Mouse (Mus musculus) heart, adult 2 months (tissue): ENCODE results near the gene Fbxl2.

ENCODE experiments used
- CTCF ChIP-seq: fragments of 200-600 bp; IDR thresholded peaks from 2 replicates; pipeline ENCODE4 v1.8.1; 2022; ENCODE audit warnings: antibody characterized with exemption, mild to moderate bottlenecking, moderate library complexity
- EP300 ChIP-seq: fragments of 200-500 bp; IDR thresholded peaks from 2 replicates; pipeline ENCODE4 v1.6.1; 2011; ENCODE audit warnings: low read depth, low read length, control low read depth; ENCODE audit not compliant: insufficient read depth
- POLR2A ChIP-seq: fragments of 200-500 bp; IDR thresholded peaks from 2 replicates; pipeline ENCODE4 v1.6.1; 2011; ENCODE audit warnings: mild to moderate bottlenecking, low read depth, low read length, control low read depth; ENCODE audit not compliant: insufficient read depth

DNA sequence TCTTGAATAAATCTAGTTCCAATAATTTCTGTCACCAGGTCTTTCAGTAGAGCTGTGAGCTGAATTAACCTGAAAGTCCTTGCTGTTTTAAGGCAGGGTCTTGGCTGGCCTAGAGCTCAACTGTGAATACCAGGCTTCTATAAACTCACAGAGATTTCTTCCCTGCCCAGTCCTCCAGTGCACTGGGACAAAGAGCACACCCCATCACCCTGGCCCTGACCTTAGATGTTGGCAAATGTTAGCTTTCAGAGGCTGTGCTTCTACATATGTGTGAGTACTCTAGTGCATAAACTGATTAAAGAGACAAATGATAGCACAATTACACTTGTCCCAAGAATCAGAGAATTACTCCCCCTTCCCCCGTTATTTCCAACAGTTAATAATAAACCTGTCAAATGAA lies 116.3 kb downstream of the Fbxl2 start:
- no peak for TF ChIP-seq POLR2A
- no peak for TF ChIP-seq CTCF
- no peak for TF ChIP-seq EP300
